Mouse (Mus musculus): ENCODE results near the gene Fam160b1. TPM values are rescaled to one million over a fixed set of nuclear protein-coding genes. Genes with fewer than 3 reads are reported as not detected.

Gene Fam160b1
- polyA plus RNA-seq, 1 experiment from 2014 or later = 6.0 TPM

DNA sequence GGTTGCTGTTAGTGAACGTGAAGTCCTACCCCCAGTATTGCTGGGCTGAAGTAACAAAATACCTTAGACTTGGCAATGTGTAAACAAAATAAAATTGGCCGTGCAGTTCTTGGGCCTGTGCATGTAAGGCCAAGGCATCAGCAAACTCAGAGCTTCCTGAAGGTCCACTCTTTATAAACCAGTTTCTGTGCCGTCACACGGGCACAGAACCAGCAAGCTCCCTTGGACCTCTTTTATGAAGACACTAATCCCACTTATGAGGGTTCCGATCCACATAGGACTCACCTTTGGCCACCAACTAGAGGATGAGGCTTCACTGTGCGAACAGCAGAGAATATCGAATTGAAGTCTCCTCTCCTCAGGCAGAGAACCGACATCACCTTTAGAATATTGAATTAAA is 66.4 kb downstream of the Fam160b1 start:
- Histone ChIP-seq H3K27ac (replicated peaks) (no peak overlapping the region), H3K4me3 (replicated peaks) (no peak overlapping the region), H3K4me1 (replicated peaks) (no peaks in the 10 kb centered on the region), H3K9ac (no peak overlapping the region), H3K4me2 (no peak overlapping the region), H3K36me3 (replicated peaks) (no peaks in the 10 kb centered on the region), H3K9me3 (replicated peaks) (no peaks in the 10 kb centered on the region), H3K27me3 (no peaks in the 10 kb centered on the region; the same call in 1 of the 2 replicates)
- ATAC-seq (ENCODE audit: insufficient read depth) = no peak
- 73% methylated on average over 8 of the region's 8 CpGs for WGBS (ENCODE audit: insufficient replicate concordance)

GRCm38 (mm10) chr19:57427756-57428438 is 67.4 kb downstream of the Fam160b1 start:
- no peaks in the 10 kb centered on the region for H3K9me3 ChIP-seq (replicated peaks)
- H3K9ac ChIP-seq = no peak overlapping the region
- 67% methylated on average over 14 of the region's 14 CpGs for WGBS (ENCODE audit: insufficient replicate concordance)
- H3K4me3 ChIP-seq (replicated peaks) = no peak overlapping the region
- no peaks in the 10 kb centered on the region for H3K36me3 ChIP-seq (replicated peaks)
- no peak overlapping the region for H3K4me2 ChIP-seq
- no peaks in the 10 kb centered on the region; the same call in 1 of the 2 replicates for H3K27me3 ChIP-seq
- ATAC-seq (ENCODE audit: insufficient read depth) = no peak
- H3K4me1 ChIP-seq (replicated peaks) = no peaks in the 10 kb centered on the region
- H3K27ac ChIP-seq (replicated peaks) = no peak overlapping the region

GRCm38 (mm10) chr19:57428641-57429040 is 68.2 kb downstream of the Fam160b1 start:
- H3K4me3 ChIP-seq (replicated peaks) = no peak overlapping the region
- no peaks in the 10 kb centered on the region for H3K9me3 ChIP-seq (replicated peaks)
- WGBS (ENCODE audit: insufficient replicate concordance) = 60% methylated on average over 3 of the region's 3 CpGs
- H3K36me3 ChIP-seq (replicated peaks) = no peaks in the 10 kb centered on the region
- H3K4me2 ChIP-seq = no peak overlapping the region
- H3K27ac ChIP-seq (replicated peaks) = no peak overlapping the region
- H3K27me3 ChIP-seq = no peaks in the 10 kb centered on the region; the same call in 1 of the 2 replicates
- no peaks in the 10 kb centered on the region for H3K4me1 ChIP-seq (replicated peaks)
- no peak overlapping the region for H3K9ac ChIP-seq
- no peak for ATAC-seq (ENCODE audit: insufficient read depth)

- WGBS (ENCODE audit: insufficient replicate concordance) = 49% methylated on average over 6 of the region's 6 CpGs
- Histone ChIP-seq H3K4me2 (no peak overlapping the region), H3K4me1 (replicated peaks) (no peaks in the 10 kb centered on the region), H3K36me3 (replicated peaks) (no peaks in the 10 kb centered on the region), H3K9ac (no peak overlapping the region), H3K27me3 (no peaks in the 10 kb centered on the region; the same call in 1 of the 2 replicates), H3K9me3 (replicated peaks) (no peaks in the 10 kb centered on the region), H3K27ac (replicated peaks) (no peak overlapping the region), H3K4me3 (replicated peaks) (no peak overlapping the region)
- no peak for ATAC-seq (ENCODE audit: insufficient read depth)
Measured at GRCm38 (mm10) chr19:57429926-57430325, 69.4 kb downstream of the Fam160b1 start.

- Histone ChIP-seq H3K27me3 (no peaks in the 10 kb centered on the region; the same call in 1 of the 2 replicates), H3K9me3 (replicated peaks) (no peaks in the 10 kb centered on the region), H3K4me1 (replicated peaks) (no peaks in the 10 kb centered on the region), H3K27ac (replicated peaks) (no peak overlapping the region), H3K4me2 (no peak overlapping the region), H3K9ac (no peak overlapping the region), H3K36me3 (replicated peaks) (no peaks in the 10 kb centered on the region), H3K4me3 (replicated peaks) (no peak overlapping the region)
- ATAC-seq (ENCODE audit: insufficient read depth) = no peak
- 54% methylated on average over 6 of the region's 6 CpGs for WGBS (ENCODE audit: insufficient replicate concordance)
Measured at GRCm38 (mm10) chr19:57431476-57431875, 71.0 kb downstream of the Fam160b1 start.

- ATAC-seq (ENCODE audit: insufficient read depth) = no peak
Measured at GRCm38 (mm10) chr19:57434024-57434423, 73.5 kb downstream of the Fam160b1 start.

GRCm38 (mm10) chr19:57436586-57437021 is 76.1 kb downstream of the Fam160b1 start:
- WGBS (ENCODE audit: insufficient replicate concordance) = 59% methylated on average over 10 of the region's 10 CpGs
- no peak for ATAC-seq (ENCODE audit: insufficient read depth)

More at GRCm38 (mm10) chr19:57434024-57434423, 73.5 kb downstream of the Fam160b1 start:
- Histone ChIP-seq H3K9me3 (replicated peaks) (no peaks in the 10 kb centered on the region), H3K9ac (no peak overlapping the region), H3K36me3 (replicated peaks) (no peaks in the 10 kb centered on the region), H3K27ac (replicated peaks) (no peak overlapping the region), H3K27me3 (no peaks in the 10 kb centered on the region), H3K4me3 (replicated peaks) (no peak overlapping the region), H3K4me2 (no peak overlapping the region), H3K4me1 (replicated peaks) (no peaks in the 10 kb centered on the region)
- WGBS (ENCODE audit: insufficient replicate concordance) = 75% methylated on average over 6 of the region's 6 CpGs

DNA sequence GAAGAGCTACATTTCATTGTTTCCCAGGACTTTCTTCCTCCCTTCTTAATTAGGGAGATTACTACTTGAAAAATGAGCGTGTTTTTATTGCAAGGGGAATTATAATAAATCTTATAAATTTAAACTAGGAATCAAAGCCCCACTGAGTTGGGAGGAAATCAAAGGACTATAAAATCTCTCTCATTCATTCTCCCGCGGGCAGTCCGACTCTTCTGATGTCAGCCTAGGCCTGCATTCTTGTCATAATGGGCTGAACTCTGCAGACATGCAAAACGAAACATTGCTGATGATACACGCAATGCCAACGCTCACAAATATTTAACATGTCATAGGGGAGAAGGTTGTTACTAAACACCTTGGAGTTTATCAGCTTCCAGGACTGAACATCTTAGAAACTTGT is 76.6 kb downstream of the Fam160b1 start:
- Histone ChIP-seq H3K9me3 (replicated peaks) (no peaks in the 10 kb centered on the region), H3K4me1 (replicated peaks) (no peaks in the 10 kb centered on the region), H3K27me3 (no peaks in the 10 kb centered on the region), H3K9ac (no peak overlapping the region), H3K36me3 (replicated peaks) (no peaks in the 10 kb centered on the region), H3K4me3 (replicated peaks) (no peak overlapping the region), H3K4me2 (no peak overlapping the region), H3K27ac (replicated peaks) (no peak overlapping the region)
- WGBS (ENCODE audit: insufficient replicate concordance) = 79% methylated on average over 7 of the region's 7 CpGs
- no peak for ATAC-seq (ENCODE audit: insufficient read depth)

More at GRCm38 (mm10) chr19:57436586-57437021, 76.1 kb downstream of the Fam160b1 start:
- Histone ChIP-seq H3K4me3 (replicated peaks) (no peak overlapping the region), H3K9me3 (replicated peaks) (no peaks in the 10 kb centered on the region), H3K4me2 (no peak overlapping the region), H3K36me3 (replicated peaks) (no peaks in the 10 kb centered on the region), H3K9ac (no peak overlapping the region), H3K4me1 (replicated peaks) (no peaks in the 10 kb centered on the region), H3K27ac (replicated peaks) (no peak overlapping the region), H3K27me3 (no peaks in the 10 kb centered on the region)

Other genes with a start within 250 kb of the Fam160b1 start
- 9.5 and 11.3 TPM in 2 replicates for gene Ablim1, start 45.8 kb upstream of the Fam160b1 start, polyA plus RNA-seq (2015; fragmentation: Nextera tagmentation; extraction: Ambion mirVana)
- gene Trub1, start 92.2 kb downstream of the Fam160b1 start, polyA plus RNA-seq (2015; fragmentation: Nextera tagmentation; extraction: Ambion mirVana) = 7.4 and 8.0 TPM in 2 replicates

All from liver, embryonic 15.5 days (tissue).